Mouse (Mus musculus) urinary bladder, postnatal 25 days (tissue): ENCODE data around the gene Lcorl.

Experiments
- DNase-seq: peaks from one replicate; pipeline ENCODE4 v3.0.0; 2022; ENCODE audit warnings: low spot score

Lcorl gene

DNA sequence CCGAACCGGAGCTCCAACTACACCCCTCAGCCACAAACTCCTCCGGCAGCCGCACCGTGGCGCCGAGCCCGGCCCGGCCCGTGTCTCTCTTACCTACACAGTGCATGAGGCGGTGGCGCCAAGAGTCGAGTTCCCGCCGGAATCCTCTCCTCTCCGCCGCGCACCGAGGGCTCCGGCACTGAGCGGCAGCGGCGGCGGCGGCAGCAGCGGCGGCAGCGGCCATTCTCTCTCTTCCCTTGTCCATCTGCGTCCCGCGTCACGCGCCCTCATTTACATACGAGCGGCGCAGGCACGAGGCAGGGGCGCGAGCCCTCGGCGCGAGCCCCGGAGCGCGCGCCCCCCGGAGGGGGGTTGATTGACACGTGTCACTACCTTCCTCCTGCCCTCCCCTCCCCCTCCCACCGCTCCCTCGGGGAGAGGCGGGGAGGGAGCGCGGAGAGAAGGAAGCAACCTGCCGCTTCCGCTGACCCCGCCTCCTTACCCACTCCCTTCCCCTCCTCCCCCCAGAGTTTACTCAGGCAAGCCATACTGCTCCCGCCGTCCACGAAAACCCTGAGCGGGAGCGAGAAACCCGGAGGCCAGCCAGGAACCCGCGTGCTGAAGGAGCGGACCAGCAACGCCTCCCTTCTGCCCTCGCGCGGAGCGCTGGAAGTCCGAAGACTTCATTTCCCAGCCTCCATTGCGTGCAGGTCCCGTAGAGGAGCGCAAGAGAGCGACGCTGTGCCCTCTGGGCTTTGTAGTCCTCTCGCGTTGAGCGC lies at the start of gene Lcorl:
Gene Lcorl (minus strand): TSS at position 362 of the 758 bp plus-strand sequence.
- peak; percentile 83 for DNase-seq

DNA sequence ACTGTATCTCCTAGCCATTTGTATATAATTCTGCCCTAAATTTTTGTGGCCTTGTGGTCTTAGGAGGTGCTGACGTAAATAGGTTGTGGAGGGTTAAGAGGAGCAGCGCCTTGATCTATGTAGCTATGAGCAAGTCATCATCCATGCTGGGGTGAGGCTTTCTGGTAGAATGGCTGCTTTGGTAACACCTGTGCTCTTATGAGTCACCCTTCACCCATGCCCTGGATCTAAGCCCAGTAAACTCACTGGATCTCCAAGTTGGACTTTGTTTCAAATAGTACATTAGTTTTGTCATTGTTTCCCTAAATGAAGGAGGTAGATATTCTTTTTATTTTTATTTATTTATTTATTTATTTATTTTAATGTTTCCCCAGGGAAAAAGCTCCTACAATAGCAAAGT lies 47.3 kb upstream of the Lcorl start:
- no peak for DNase-seq

DNA sequence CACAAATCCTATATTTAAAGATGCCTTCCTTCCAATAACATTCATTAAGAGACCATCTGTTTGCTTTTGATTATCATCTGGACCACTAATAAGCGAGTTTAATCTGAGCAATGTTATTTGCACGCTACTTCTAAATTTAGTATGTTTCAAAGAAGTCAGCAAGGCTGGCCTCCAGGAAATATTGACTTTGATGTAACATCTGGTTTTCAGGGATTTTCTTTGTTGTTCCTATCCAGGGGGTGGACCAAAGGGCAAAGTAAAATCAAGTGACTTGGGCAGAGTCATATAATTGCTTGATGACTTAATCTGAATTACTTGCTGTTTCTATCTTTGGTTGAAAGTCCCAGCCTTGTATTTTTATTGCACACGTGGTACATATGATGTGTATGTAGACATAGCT lies 45.8 kb upstream of the Lcorl start:
- no peak for DNase-seq

DNA sequence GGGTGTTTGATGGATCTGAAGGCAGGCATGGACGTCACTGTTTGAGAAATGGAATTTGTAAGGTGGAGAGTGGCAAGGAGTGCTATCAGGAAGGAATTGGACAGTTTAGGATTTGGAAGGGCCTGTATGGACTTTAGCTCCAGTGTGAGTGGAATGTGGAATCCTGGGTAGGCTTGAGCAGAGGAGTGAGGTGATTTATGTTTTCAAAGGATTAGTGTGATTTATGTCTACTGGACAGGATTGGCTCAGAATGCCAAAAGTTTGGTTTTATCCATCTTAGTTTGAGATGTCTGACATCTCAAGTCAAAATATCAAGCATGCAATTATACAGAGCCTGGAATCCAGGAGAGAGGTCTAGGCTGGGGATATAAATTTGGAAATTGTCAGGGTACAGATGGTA lies 37.9 kb upstream of the Lcorl start:
- DNase-seq: no peak

DNA sequence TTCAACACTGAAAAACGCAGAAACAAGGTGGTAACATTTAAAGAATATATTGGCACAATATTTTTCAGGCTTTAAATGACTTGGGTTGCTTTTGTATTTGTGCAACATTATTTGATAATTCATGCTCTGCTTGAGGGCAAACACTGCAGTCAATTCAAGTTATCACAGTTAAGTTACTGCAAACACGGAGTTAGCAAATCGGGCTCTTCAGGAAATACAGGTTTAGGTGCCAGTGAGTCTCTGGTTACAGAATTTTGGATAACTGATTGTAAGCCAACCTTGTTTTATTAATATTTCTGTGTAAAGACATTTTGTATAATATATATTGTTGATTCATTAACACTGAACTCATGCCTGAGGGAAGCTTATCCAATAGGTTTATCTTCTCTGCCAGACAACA lies 36.3 kb upstream of the Lcorl start:
- peak; percentile 15 for DNase-seq

DNA sequence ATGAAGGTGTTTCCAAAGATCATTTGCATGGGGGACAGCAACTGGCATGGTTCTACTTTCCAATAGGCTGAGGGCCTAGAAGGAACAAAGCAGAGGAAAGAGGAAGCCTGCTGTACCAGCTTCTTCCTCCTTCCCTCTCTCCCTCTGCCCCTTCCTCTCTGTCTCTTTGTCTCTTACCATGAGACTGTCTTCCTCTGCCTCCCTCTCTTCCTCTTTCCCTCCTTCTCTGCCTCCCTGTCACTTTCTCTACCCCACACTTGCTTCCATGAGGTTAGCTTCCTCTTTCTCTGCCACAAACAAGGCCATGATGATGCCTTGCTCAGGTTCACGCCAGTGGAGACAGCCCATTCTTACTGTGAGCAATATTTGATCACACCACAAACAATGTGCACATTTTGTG lies 18.9 kb upstream of the Lcorl start:
- no peak for DNase-seq

DNA sequence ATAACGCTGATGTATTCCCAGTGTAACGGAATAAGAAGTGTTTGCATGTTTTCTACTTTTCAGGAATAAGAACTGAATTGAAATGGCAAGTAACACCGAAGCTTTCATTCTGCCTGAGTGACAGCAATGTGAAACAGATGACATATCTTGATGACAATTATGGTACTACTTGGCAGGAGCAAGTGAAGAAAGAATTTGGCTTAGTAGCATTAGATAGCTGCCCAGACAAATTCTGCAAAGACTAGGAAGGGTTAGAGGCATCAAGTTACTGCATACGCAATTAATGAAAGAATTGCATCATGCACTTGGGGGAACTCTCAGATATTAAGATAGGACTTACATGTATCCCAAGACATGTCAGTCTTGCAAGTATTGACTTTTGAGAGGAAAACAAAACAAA lies 18.1 kb upstream of the Lcorl start:
- DNase-seq: no peak

DNA sequence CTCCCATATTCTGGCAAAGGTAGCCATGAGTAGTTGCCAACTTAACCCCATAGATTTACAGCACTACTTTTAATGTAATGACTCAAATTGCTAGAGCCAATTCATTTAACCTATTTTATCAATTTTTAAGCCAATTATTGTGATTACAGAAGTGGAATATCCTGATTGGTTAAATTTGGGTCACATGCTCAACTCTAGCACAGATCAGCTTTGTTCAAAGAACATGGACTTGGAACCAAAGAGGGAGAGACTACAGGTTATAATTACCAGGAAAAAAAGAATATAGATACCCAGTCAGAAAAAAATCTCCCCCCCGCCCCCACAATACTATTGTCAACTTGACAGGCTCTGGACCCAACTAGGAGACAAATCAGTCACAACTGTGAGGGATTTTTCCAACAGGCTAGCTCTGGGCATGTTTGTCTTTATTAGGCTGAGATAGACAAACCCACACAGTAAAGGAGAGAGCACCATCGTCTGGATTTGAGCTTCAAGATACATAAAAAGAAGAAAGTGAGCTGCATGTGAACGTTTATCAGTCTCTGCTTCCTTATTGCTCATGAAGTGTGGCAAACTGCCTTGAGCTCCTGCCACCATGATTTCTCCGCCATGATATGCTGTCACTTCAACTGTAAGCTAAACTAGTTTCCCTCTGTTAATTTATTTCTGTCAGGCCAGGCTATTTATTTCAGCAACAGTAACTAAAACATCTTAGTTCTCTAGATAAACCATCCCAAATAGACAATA lies 17.0 kb upstream of the Lcorl start:
- DNase-seq: no peak

DNA sequence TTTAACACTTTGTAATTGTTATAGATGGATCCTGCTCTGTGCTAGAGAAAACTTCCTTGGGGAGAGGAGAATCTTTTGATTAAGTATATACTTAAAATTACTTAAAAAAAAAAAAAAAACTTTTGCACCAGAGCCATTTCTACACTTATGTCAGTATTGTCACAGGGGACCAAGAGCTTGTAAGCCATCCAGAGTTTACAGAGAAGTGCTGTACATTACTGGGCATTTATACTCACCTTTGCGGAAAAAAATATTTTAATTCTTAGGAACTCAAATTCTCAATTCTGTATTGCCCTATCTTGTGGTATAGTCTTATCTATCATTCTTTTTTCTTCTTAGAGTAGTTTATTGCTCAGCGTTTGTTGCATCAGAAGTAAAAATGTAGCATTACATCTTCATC lies 953 bp upstream of the Lcorl start:
- DNase-seq: no peak

DNA sequence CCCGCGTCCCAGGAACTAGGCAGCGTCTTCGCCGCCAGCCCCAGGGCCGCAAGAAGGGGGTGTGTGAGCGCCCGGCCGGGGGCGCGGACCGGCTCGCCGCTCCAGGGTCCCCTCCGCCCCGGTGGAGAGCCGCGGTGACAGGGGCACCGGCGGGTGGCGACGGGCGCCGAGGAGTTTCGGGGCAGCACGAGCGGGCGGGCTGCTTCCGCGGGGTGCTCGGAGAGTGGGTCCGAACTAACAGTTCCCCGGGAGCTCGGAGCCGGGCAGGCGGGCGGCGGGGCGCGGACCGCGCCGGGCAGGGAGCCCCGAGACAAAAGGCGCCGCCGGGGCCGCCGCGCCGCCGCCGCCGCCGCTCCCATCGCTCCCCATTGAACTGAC lies 550 bp downstream of the Lcorl start:
- DNase-seq: no peak

DNA sequence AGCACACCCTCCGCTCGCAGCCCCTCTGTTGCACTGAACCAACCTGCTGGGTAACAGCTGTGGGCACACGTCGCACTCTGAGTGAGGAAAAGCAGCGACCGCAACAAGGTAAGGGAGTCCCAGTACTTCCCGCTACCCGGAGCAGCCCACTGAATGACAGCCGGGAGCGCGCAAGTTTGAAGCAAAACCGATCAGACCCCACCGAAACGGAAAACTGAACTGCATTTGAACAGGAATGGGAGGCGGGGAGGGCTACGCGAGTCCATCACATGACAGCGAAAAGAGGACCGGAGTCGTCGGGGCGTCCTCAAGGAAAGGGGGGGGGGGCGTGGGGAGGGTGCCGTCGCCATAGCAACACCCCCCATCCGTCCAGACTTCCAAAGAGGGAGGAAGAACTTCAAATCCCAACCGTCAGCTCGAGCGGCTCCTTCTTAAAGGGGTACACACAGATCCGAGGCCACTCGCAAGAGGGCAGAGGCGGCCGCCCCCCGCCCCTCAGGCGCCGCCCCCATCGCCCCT lies 1.1 kb downstream of the Lcorl start:
- peak; percentile 26 for DNase-seq

DNA sequence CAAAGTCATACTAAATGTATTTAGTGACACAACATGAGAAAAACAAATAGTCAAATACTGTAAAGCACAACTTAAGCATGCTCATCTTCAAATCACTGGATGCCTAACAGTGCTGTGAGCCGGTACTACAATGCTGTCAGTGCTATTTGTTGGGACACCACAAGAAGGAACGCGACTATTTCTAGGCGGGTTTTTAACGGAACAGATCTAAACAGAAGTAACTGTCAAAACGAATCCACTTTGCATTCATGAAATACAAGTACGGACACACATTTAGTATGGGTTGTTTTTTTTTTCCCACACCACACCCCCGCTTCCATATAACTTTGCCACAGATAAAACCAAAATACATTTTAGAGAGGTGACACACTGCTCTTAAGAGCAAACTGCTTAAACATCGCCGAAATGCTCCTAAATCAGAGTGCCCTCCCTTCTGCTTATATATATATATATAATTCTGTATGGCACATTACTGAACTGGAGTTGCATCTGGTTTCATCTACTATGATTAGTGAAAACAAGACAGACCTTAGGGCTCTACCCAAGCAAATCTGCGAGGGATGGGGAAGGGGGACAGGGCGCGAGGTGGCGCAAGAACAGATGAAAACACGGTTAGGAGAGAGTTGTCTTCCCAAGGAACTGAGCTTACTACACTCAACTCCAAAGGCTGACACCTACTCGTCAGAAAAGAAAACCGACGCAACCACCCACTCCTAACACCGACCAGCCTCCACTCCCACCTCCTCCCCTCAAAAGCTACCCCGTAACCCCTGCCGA lies 1.7 kb downstream of the Lcorl start:
- DNase-seq: no peak

DNA sequence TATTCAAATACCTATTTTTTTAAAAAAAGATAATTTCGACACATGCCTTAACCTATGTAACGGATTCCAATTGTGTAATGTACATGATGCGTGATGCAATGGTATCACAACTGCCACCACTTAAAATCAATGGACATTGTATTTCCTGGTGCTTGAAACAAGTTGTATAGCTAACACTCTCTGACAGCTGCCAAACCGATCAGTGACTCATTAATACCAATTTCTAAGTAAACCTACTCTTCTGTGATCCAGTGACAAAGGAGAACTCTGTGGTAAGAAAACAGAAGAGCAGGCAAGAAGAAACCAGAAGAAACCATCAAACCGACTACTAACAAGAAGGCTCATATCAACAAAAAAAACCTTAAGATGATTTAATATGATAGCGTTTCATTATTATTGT lies 12.7 kb downstream of the Lcorl start:
- DNase-seq: no peak

DNA sequence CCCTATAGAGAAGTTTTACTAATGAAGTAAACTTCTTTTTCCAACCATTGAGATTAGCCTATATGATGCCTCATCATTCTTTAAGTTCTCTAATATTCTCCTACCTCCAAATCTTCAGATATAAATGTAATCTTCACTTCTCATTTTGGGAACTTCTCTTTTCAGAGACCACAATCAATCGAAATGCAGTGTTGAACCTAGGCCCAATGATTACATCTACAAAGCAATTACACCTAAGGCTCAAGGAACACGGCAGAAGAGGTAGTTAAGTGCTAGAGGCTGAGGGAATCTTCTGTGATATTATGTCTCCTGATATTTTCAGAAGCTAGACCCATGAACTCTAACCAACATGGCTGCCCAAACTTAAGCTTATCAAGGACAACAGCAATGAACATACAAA lies 22.3 kb downstream of the Lcorl start:
- no peak for DNase-seq

DNA sequence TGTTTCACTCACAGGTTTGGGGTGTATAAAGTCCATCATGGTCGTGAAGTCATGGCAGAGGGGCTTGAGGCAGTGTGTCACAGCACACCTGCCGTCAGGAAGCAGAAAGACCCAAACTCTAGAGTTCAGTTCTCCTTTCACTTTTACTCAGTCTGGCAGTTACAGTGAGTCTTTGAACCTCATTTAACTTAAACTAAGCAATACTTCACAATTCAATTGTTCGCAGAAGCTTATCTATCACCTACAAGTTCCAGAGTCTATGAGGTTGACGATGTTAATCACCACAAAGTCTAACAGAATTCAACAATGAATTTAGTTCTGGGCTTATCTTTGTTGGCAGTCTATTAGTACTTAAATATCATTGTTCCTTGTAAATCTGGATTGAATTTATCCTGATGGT lies 45.9 kb downstream of the Lcorl start:
- no peak for DNase-seq

DNA sequence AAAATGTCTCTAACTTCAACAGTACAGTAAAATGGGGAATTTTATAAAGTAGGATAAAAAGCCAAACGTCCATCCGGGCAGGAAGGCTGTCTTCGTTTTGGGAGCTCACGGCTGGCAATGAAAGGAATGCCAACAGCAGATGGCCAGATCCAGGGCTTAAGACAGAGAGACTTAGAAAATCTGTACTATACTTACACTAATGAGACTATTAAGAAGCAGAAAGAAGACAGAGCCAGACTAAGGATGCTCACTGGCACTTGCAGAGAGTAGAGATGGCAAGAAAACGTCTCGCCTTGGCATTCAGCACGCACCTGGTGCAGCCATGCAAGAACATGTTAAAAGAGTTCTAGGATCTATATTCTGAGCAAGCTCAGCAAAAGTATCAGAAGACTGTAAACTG lies 65.6 kb downstream of the Lcorl start:
- no peak for DNase-seq

DNA sequence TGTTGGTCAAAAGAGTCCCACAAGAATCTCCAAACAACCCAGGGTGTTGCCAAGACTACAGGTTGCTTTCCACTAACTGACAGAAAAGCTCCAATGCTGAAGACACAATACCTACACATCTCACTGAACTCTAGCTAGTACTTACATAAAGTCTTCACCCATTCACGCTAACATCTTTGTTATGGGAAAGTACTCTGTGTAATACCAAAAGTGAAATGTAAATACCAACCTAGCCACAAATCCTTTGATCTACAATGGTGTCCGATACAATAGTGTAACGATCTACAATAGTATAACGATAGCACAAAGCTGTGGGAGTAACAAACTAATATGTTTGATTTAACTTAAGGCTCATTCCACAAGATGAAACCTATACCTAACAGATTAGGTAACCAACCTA lies 67.2 kb downstream of the Lcorl start:
- DNase-seq: no peak

DNA sequence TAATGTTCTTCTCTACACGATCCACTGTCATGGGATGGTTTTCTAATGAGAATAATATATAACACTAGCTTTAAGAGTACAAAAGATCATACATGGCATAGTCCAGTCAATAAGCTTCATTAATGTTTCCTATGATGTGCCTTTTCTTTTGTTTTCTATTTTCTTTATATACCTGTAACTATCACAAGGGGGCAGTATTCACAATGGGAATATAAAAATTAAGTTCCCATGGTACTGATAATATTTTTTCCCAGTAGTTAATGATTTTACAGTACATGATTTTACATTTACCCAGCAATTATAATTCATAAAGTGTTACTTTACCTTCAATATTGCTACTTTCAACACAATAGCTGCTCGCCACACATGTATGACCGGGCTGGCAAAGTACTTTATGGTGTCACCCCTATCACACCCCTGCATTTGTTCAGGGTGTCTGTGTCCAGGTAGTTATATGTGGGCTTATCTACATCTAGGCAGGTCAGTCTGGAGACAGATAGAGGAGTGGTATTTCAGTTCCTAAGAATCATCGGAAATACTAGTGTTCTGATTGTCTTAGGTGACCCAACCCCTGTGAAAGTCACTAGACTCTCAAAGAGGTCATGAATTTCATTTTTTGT lies 99.8 kb downstream of the Lcorl start:
- DNase-seq: no peak

DNA sequence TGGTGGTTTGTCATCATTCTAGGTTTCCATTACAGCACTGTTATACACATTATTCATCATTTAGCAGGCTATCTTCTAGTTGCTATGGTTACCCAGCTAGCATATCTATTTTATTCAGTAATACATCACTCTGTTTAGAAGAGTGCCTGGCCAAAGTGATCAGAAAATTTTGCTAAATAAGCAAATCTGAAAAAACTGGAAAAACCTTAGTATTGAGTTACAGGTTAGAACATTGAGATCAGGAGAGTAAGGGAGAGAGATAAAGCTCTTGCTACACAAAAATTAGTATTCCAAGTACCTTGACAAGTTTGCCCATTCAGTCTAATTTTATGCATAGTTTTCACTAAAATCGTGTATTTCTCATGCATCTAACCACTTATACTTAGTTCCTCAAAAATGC lies 119.5 kb downstream of the Lcorl start:
- no peak for DNase-seq

DNA sequence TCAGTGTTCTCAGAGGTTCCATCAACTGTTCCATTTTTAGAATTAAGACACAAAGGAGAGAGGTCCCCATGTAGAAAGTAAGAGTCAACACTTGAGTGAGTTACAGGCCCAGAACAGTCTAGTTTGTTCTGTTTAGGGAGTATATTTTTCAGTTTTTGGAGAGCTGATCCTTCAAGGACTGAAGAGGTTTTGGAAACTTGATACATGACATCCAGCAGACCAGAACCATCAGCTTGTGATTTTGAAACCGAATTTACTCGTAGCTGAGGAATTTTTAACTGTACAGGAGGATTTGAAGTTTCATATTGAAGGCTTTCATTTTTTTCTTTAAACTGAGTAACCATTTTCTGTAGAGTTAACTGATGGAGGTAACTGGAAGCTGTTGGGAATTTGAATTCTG lies 123.7 kb downstream of the Lcorl start:
- no peak for DNase-seq

DNA sequence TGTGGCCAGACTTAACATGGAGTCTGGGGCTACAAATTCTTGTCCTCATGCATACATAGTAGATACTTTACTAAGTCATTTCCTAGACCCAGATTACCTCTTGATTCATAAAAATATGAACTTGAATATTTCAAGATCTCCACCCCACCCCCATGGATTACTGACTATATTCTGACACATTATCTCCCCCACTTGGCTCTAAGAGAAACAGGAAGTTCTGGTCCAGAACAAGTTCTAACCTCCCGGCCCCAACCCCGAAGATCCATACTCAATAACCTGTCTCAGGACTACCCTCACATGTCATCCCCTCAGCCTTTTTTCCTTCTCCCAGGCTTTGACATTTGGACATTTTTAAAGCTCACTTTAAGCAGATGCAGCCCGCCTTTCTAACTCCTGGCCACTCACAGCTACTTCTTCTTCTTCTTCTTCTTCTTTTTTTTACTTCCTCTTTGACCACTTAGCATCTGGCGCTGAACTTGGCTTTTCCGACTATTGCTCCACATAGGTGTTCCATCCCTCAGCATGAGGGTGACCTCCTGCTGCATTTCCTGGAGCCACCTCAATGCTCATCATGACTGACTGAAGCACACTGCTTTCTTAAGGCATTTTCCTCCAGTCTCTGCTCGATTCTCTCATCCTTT lies 138.4 kb downstream of the Lcorl start:
- no peak for DNase-seq

DNA sequence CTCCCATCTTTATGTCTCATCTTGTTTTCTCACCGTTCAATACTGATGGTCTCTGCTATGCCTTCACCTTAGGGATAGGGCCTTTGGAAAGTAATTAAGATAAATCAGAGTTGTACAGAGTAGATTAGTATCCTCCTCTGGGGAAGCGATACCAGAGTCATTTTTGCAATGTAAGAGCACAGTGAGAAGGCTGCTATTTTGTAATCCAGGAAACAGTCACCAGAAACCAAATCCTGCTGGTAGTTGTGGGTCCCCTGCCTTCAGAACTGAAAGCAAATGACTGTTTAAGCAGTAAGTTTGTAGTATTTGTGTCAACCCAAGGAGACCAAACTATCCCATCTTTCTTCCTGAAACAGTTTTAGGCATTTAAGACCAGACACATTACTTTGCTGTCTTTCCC lies 147.8 kb downstream of the Lcorl start:
- no peak for DNase-seq
